Mouse (Mus musculus) heart, postnatal 0 days (tissue): ENCODE data around the gene Gm44511. TPM values are rescaled to one million over a fixed set of nuclear protein-coding genes. Genes with fewer than 3 reads are reported as not detected.
A peak's percentile ranks its signal among the peaks of the same experiment; 100 is the strongest.
"Not testable (repeated sequence)": the region's sequence is repeated elsewhere in the genome, so short reads cannot be mapped to it uniquely, and the experiment has no call there.

Experiments used
- ATAC-seq: fragments of 200-750 bp; cut with Nextera tagmentation; 2 replicates; pipeline ENCODE4 v1.8.0; 2017; ENCODE audit warnings: low read depth, moderate number of reproducible peaks, moderate library complexity; ENCODE audit not compliant: insufficient read depth
- DNase-seq: peaks from one replicate; pipeline ENCODE4 v3.0.0-alpha.2; 2016; ENCODE audit warnings: low spot score
- H3K27ac ChIP-seq: fragments of 300-500 bp; sonication (generic); 2 replicates; pipeline ENCODE4 v1.5.1; 2014; ENCODE audit warnings: low read depth, mild to moderate bottlenecking
- H3K27me3 ChIP-seq: fragments of 300-500 bp; sonication (generic); 2 replicates; pipeline ENCODE4 v1.6.1; 2014; ENCODE audit warnings: low read length, mixed read lengths; ENCODE audit not compliant: control insufficient read depth, insufficient read depth
- H3K36me3 ChIP-seq: fragments of 300-500 bp; sonication (generic); replicated peaks from 2 replicates; pipeline ENCODE4 v1.6.1; 2014; ENCODE audit warnings: low read length, mixed read lengths; ENCODE audit not compliant: control insufficient read depth, insufficient read depth
- H3K4me1 ChIP-seq: fragments of 300-500 bp; sonication (generic); 2 replicates; pipeline ENCODE4 v1.6.1; 2014; ENCODE audit warnings: antibody characterized with exemption; ENCODE audit not compliant: control insufficient read depth, insufficient read depth
- H3K4me2 ChIP-seq: fragments of 300-500 bp; sonication (generic); 2 replicates; pipeline ENCODE4 v1.6.1; 2014; ENCODE audit warnings: low read depth, mild to moderate bottlenecking, low read length, moderate library complexity
- H3K4me3 ChIP-seq: fragments of 300-500 bp; sonication (generic); 2 replicates; pipeline ENCODE4 v1.5.1; 2014; ENCODE audit warnings: low read depth, low read length
- H3K9ac ChIP-seq: fragments of 300-500 bp; sonication (generic); replicated peaks from 2 replicates; pipeline ENCODE4 v1.6.1; 2014; ENCODE audit warnings: low read depth, low read length, mixed read lengths
- H3K9me3 ChIP-seq: fragments of 300-500 bp; sonication (generic); replicated peaks from 2 replicates; pipeline ENCODE4 v1.6.1; 2016; ENCODE audit warnings: low read length; ENCODE audit not compliant: control insufficient read depth
- CTCF ChIP-seq: IDR thresholded peaks from 2 replicates; pipeline ENCODE4 v1.5.1; 2016; ENCODE audit warnings: antibody characterized with exemption, control low read depth, low read depth
- EP300 ChIP-seq: IDR thresholded peaks from 2 replicates; pipeline ENCODE4 v1.6.1; 2016; ENCODE audit warnings: antibody characterized with exemption, low read depth
- WGBS: fragments of 180-500 bp; shearing (Covaris S2); extraction: QIAGEN DNeasy Blood & Tissue Kit; methylation state at CpG from one replicate; pipeline ENCODE4 v1.1.7; 2014; 5-methylcytosine and 5-hydroxymethylcytosine counted together
- polyA plus RNA-seq: library from polyadenylated mRNA; unstranded; fragments of >200 nt; fragmentation: Nextera tagmentation; extraction: Ambion mirVana; gene quantifications from 2 replicates; pipeline ENCODE4 v1.2.1, GENCODE M21; 2015
- total RNA-seq: library from RNA; depleted of rRNA; stranded (reverse); fragments of >200 nt; gene quantifications from 2 replicates; pipeline ENCODE4 v1.2.3, GENCODE M21; 2014; ENCODE audit warnings: low replicate concordance

Gene Gm44511
- total and polyA plus RNA-seq, 2 experiments from 2014 or later, result not detected

GRCm38 (mm10) chr6:128761144-128761540 is 65.0 kb downstream of the Gm44511 start:
- DNase-seq (no peak), ATAC-seq (no peak)
- peak overlapping the region; percentile 42 for H3K4me2 ChIP-seq
- H3K27me3 ChIP-seq, result no peaks in the 10 kb centered on the region
- H3K4me3 ChIP-seq, result peak overlapping the region; percentile 67
- no peak overlapping the region for H3K9ac ChIP-seq
- no peaks in the 10 kb centered on the region for H3K9me3 ChIP-seq
- WGBS, result 48% methylated on average over 5 of the region's 5 CpGs
- no peak overlapping the region for H3K27ac ChIP-seq
- H3K36me3 ChIP-seq, result no peaks in the 10 kb centered on the region
- H3K4me1 ChIP-seq, result no peaks in the 10 kb centered on the region
- TF ChIP-seq EP300 (no peak), CTCF (no peak)

- H3K4me1 ChIP-seq, H3K9me3 ChIP-seq, H3K36me3 ChIP-seq, H3K27me3 ChIP-seq: not testable (repeated sequence)
- WGBS, result under 1% methylated on average over 44 of the region's 44 CpGs
- peak; percentile 74 for TF ChIP-seq CTCF
- H3K4me2 ChIP-seq, result peak overlapping the region; percentile 58
- H3K27ac ChIP-seq, result peak overlapping the region; percentile 76
- DNase-seq (peak; percentile 53), ATAC-seq (peak; percentile 63)
- H3K9ac ChIP-seq, result peak overlapping the region; percentile 62
- H3K4me3 ChIP-seq, result peak overlapping the region; percentile 67
Observed at GRCm38 (mm10) chr6:128760416-128761143, 65.5 kb downstream of the Gm44511 start.

GRCm38 (mm10) chr6:128760016-128760415 is 66.1 kb downstream of the Gm44511 start:
- peak overlapping the region; percentile 62 for H3K9ac ChIP-seq
- ATAC-seq (peak; percentile 29), DNase-seq (peak; percentile 57)
- not testable (repeated sequence) for H3K9me3 ChIP-seq, H3K36me3 ChIP-seq, H3K27me3 ChIP-seq, H3K4me1 ChIP-seq
- H3K4me2 ChIP-seq, result peak overlapping the region; percentile 58
- peak overlapping the region; percentile 76 for H3K27ac ChIP-seq
- WGBS, result under 1% methylated on average over 22 of the region's 22 CpGs
- peak overlapping the region; percentile 67 for H3K4me3 ChIP-seq

GRCm38 (mm10) chr6:128759221-128759950 is 66.7 kb downstream of the Gm44511 start:
- no peak for DNase-seq
- no peak for ATAC-seq
- Histone ChIP-seq H3K27ac (no peak overlapping the region), H3K4me1 (no peaks in the 10 kb centered on the region), H3K27me3 (no peaks in the 10 kb centered on the region), H3K9ac (no peak overlapping the region), H3K36me3 (no peaks in the 10 kb centered on the region), H3K4me2 (no peak overlapping the region), H3K9me3 (no peaks in the 10 kb centered on the region), H3K4me3 (peak overlapping the region; percentile 67; the same call in 1 of the 2 replicates)
- TF ChIP-seq EP300 (no peak), CTCF (no peak)
- 77% methylated on average over 5 of the region's 5 CpGs for WGBS

- 35% methylated on average over 4 of the region's 4 CpGs for WGBS
Observed at GRCm38 (mm10) chr6:128755402-128755763, 70.7 kb downstream of the Gm44511 start.

GRCm38 (mm10) chr6:128754748-128755401 is 71.2 kb downstream of the Gm44511 start:
- not testable (repeated sequence) for H3K9ac ChIP-seq, H3K27me3 ChIP-seq, H3K4me1 ChIP-seq, H3K9me3 ChIP-seq, H3K4me3 ChIP-seq, H3K36me3 ChIP-seq, DNase-seq
- H3K27ac ChIP-seq, result peak overlapping the region; percentile 63; the same call in 1 of the 2 replicates
- ATAC-seq, result 0 out of 2 replicates have a peak, but pooled peaks have one; percentile 6
- 70% methylated on average over 12 of the region's 12 CpGs for WGBS
- peak overlapping the region; percentile 28; the same call in 1 of the 2 replicates for H3K4me2 ChIP-seq

More at GRCm38 (mm10) chr6:128755402-128755763, 70.7 kb downstream of the Gm44511 start:
- H3K4me1 ChIP-seq, H3K9ac ChIP-seq, H3K9me3 ChIP-seq, H3K4me2 ChIP-seq, H3K27me3 ChIP-seq, DNase-seq, H3K27ac ChIP-seq, ATAC-seq, H3K4me3 ChIP-seq, H3K36me3 ChIP-seq: not testable (repeated sequence)

- peak overlapping the region; percentile 28; the same call in 1 of the 2 replicates for H3K4me2 ChIP-seq
- not testable (repeated sequence) for H3K9me3 ChIP-seq, H3K9ac ChIP-seq, H3K4me1 ChIP-seq, DNase-seq, H3K4me3 ChIP-seq, H3K36me3 ChIP-seq, H3K27me3 ChIP-seq
- H3K27ac ChIP-seq, result peak overlapping the region; percentile 63
- peak; percentile 62 for ATAC-seq
- WGBS, result 26% methylated on average over 9 of the region's 10 CpGs
Observed at GRCm38 (mm10) chr6:128754265-128754664, 71.8 kb downstream of the Gm44511 start.
